Mouse (Mus musculus): ENCODE measurements around the gene Gm37240.

GRCm38 (mm10) chr3:85184916-85185315, 702.4 kb downstream of the Gm37240 start:
- TF ChIP-seq POLR2A (IDR thresholded peaks at IDR 0.05; ENCODE audit: borderline replicate concordance, insufficient read depth, low read length), result no peak
- TF ChIP-seq CTCF (IDR thresholded peaks at IDR 0.05; ENCODE audit: borderline replicate concordance, insufficient read depth, low read depth, low read length), result no peak
